Mouse (Mus musculus) liver, embryonic 14.5 days (tissue): ENCODE measurements at regions not wholly inside any gene's neighbourhood (a gene's known extent, or its start where the extent isn't known, plus 50 kb on each side); places are given as distances from the start of the nearest gene placed in this dataset.

Experiments used
- CTCF ChIP-seq: IDR thresholded peaks from 2 replicates; pipeline ENCODE4 v1.5.1; 2016; ENCODE audit warnings: antibody characterized with exemption, low read depth, control low read depth
- EP300 ChIP-seq: IDR thresholded peaks from 2 replicates; pipeline ENCODE4 v1.6.1; 2016; ENCODE audit warnings: antibody characterized with exemption, low read depth

- TF ChIP-seq CTCF (no peak), EP300 (no peak)
Observed at GRCm38 (mm10) chr17:51899376-51899775, 66.3 kb upstream of the Satb1 start.
